Mouse (Mus musculus) lung, adult 2 months (tissue): ENCODE data around the gene Alg9.

ENCODE experiments used
- CTCF ChIP-seq: fragments of 200-500 bp; IDR thresholded peaks from 2 replicates; pipeline ENCODE4 v1.5.1; 2011; ENCODE audit warnings: mild to moderate bottlenecking, low read length, control low read depth; ENCODE audit not compliant: insufficient read depth
- POLR2A ChIP-seq: fragments of 200-500 bp; IDR thresholded peaks from 2 replicates; pipeline ENCODE4 v1.6.1; 2011; ENCODE audit warnings: low read depth, mild to moderate bottlenecking, control low read depth, low read length, borderline replicate concordance; ENCODE audit errors: extremely low read depth

DNA sequence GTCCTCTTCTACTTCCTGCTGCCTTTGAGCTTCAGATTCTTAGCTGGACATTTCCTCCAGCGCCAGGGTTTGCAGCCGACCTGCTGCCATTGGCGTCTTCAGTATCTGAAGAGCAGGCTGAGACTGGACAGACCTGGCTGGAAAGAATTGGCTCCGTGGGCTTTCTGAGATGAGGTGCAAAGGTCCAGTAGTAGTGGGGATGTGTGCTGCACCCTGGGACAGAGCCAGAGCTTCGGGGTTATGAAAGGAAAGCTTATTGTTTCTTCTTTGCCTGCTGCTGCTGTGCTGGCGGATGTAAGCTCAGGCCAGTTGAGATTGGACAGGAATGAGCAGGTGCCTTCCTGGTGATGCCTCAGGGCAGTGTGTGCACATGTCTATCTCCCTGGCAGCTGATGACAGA lies 99.2 kb downstream of the Alg9 start:
- TF ChIP-seq CTCF: no peak
- no peak for TF ChIP-seq POLR2A
